In the genomic region with DNA sequence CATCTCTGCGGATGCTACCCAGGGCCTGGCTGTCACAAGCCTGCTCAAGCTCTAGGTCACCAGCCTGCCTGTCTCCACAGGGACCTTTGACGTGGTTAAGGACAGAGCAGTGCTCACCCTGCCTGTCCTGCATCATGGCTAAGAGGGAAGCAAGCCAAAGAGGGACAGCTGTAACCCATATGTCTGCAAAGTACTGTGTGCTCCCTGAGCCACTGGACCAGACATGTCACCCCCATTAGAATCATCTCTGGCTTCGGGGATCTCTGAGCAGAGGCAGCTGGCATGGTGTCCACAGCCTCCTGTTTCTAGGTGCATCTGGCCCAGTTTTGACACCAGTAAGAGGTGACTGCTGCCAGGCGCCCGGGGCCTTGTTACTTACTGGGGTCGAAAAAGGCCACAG, we compare ENCODE assay signal across 16 mouse cellular contexts. TPM values are rescaled to one million over a fixed set of nuclear protein-coding genes. Genes with fewer than 3 reads are reported as not detected.
A peak's percentile ranks its signal among the peaks of the same experiment; 100 is the strongest.
DNase-seq lines count a peak whose midpoint lies in the region; ATAC-seq and TF ChIP-seq lines count a peak whose summit lies in the region.
"Had no signal": no experiment of that assay in that cellular context is flagged by ENCODE, and none has a peak within 500 bp of the region (broad histone marks: within the 10 kb centered on the region; RNA-seq: fewer than 3 reads in every experiment).

No protein-coding gene starts in this region.

- H3K9me3 ChIP-seq in lung, embryonic 14.5 days (ENCODE audit: low read depth, low read length) = no peaks in the 10 kb centered on the region
- H3K9me3 ChIP-seq: embryonic facial prominence, embryonic 13.5 days; forebrain, embryonic 15.5 days; intestine, embryonic 15.5 days; liver, embryonic 15.5 days had no signal

- no peak overlapping the region for H3K4me3 ChIP-seq in lung, embryonic 14.5 days (ENCODE audit: low read depth, low read length)
- H3K4me3 ChIP-seq: embryonic facial prominence, embryonic 13.5 days; forebrain, embryonic 15.5 days; heart, embryonic 13.5 days; intestine, embryonic 15.5 days; left cerebral cortex, adult 2 months; liver, embryonic 15.5 days had no signal

- no peak for ATAC-seq in lung, embryonic 14.5 days (ENCODE audit: insufficient read depth)
- ATAC-seq: forebrain, embryonic 15.5 days; intestine, embryonic 15.5 days had no signal

- H3K4me2 ChIP-seq in lung, embryonic 14.5 days = no peak overlapping the region
- H3K4me2 ChIP-seq: embryonic facial prominence, embryonic 13.5 days; forebrain, embryonic 15.5 days; heart, embryonic 13.5 days; intestine, embryonic 15.5 days; liver, embryonic 15.5 days had no signal

- no peak overlapping the region for H3K27ac ChIP-seq in lung, embryonic 14.5 days (ENCODE audit: low read depth)
- H3K27ac ChIP-seq: embryonic facial prominence, embryonic 13.5 days; forebrain, embryonic 15.5 days; heart, embryonic 13.5 days; intestine, embryonic 15.5 days; left cerebral cortex, adult 2 months; liver, embryonic 15.5 days had no signal

- no peak for TF ChIP-seq CTCF in lung, embryonic 14.5 days (IDR thresholded peaks at IDR 0.05; ENCODE audit: low read depth)

- no peak overlapping the region for H3K9ac ChIP-seq in lung, embryonic 14.5 days
- H3K9ac ChIP-seq: embryonic facial prominence, embryonic 13.5 days; forebrain, embryonic 15.5 days; heart, embryonic 13.5 days; intestine, embryonic 15.5 days; liver, embryonic 15.5 days had no signal

- no peaks in the 10 kb centered on the region for H3K36me3 ChIP-seq in lung, embryonic 14.5 days (ENCODE audit: insufficient read depth)
- H3K36me3 ChIP-seq: forebrain, embryonic 15.5 days; intestine, embryonic 15.5 days; liver, embryonic 15.5 days had no signal

- no peaks in the 10 kb centered on the region for H3K27me3 ChIP-seq in lung, embryonic 14.5 days (ENCODE audit: insufficient read depth, low read length)
- H3K27me3 ChIP-seq: embryonic facial prominence, embryonic 13.5 days; forebrain, embryonic 15.5 days; heart, embryonic 13.5 days; intestine, embryonic 15.5 days; liver, embryonic 15.5 days had no signal

- WGBS in lung, embryonic 14.5 days = 54% methylated on average over 6 of the region's 6 CpGs

- DNase-seq in cerebellum, adult 9-10 months = peak; percentile 42
- DNase-seq in cerebellum, adult 11 months = no peak
- peak; percentile 32 for DNase-seq in kidney, adult 11 months
- no peak for DNase-seq in kidney, adult 18-20 months
- DNase-seq in MN1 (ENCODE audit: low spot score) = peak; percentile 32
- DNase-seq in lung, embryonic 14.5 days = peak; percentile 79
- no peak for DNase-seq in spleen, adult 12 weeks (ENCODE audit: low spot score)
- DNase-seq in thymus, postnatal 4 days = no peak
- DNase-seq: thymus, adult 18-20 months had no signal

- H3K4me1 ChIP-seq in lung, embryonic 14.5 days (ENCODE audit: insufficient read depth) = peaks cover 17% of the 10 kb centered on the region
- H3K4me1 ChIP-seq: liver, embryonic 15.5 days had no signal

RNA-seq across cellular contexts. Expression of a gene that starts 32.7 kb away (rescaled TPM):
- 45.6 and 46.0 TPM in 2 replicates for polyA plus RNA-seq in lung, embryonic 14.5 days (2014; fragmentation: Nextera tagmentation; extraction: Ambion mirVana)

RNA-seq across cellular contexts. Expression of a gene that starts 54.6 kb away (rescaled TPM):
- polyA plus RNA-seq in lung, embryonic 14.5 days (2014; fragmentation: Nextera tagmentation; extraction: Ambion mirVana) = 0.45 and 0.60 TPM in 2 replicates
- polyA plus RNA-seq: C2C12 had no signal

Comparison
In these comparisons a context has a peak if more than half of its experiments do, and no peak if none do; other contexts are left out.
1. DNase-seq: peak in cerebellum, adult 9-10 months (single experiment), kidney, adult 11 months (single experiment), MN1 (single experiment) and lung, embryonic 14.5 days (single experiment); none in cerebellum, adult 11 months (single experiment), kidney, adult 18-20 months (single experiment), spleen, adult 12 weeks (single experiment) and thymus, postnatal 4 days (single experiment).